Mouse (Mus musculus) gastrocnemius, postnatal 36 days (tissue): ENCODE data around the gene Letm1. TPM values are rescaled to one million over a fixed set of nuclear protein-coding genes. Genes with fewer than 3 reads are reported as not detected.

Source experiments
- DNase-seq, 2 experiments: peaks; one replicate each; pipeline ENCODE4 v3.0.0; 2022
- intact Hi-C: fragments of 180-260 bp; cut with DNase I; formaldehyde crosslinking; loops from one replicate; pipeline ENCODE4 v1.15.1; 2025
- total RNA-seq, 2 experiments: library from RNA; stranded (reverse); gene quantifications; 2 replicates each; pipeline ENCODE4 v1.2.3; 2021

The Letm1 gene
- total RNA-seq, 2 experiments from 2014 or later, result 76.2 to 79.8 TPM

GRCm38 (mm10) chr5:33716467-33716866, 66.2 kb downstream of the Letm1 start:
- DNase-seq, result no peak
- intact Hi-C loops, result no loop called here

GRCm38 (mm10) chr5:33715182-33715581, 67.4 kb downstream of the Letm1 start:
- no peak for DNase-seq
- intact Hi-C loops, result no loop called here

- no peak for DNase-seq
- intact Hi-C loops, result no loop called here
These were observed 70.1 kb downstream of the Letm1 start for GRCm38 (mm10) chr5:33712550-33712949.

- DNase-seq, result no peak
- intact Hi-C loops, result no loop called here
These were observed 73.6 kb downstream of the Letm1 start for GRCm38 (mm10) chr5:33709037-33709436.

- no peak for DNase-seq
- intact Hi-C loops, result no loop called here
These were observed 75.5 kb downstream of the Letm1 start for GRCm38 (mm10) chr5:33707163-33707562.

GRCm38 (mm10) chr5:33706350-33706629, 76.3 kb downstream of the Letm1 start:
- DNase-seq, result no peak

GRCm38 (mm10) chr5:33705612-33706349, 76.8 kb downstream of the Letm1 start:
- intact Hi-C loops, result no loop called here
- no peak for DNase-seq

More at GRCm38 (mm10) chr5:33706350-33706629, 76.3 kb downstream of the Letm1 start:
- intact Hi-C loops, result no loop called here

- intact Hi-C loops, result no loop called here
- DNase-seq, result no peak
These were observed 77.5 kb downstream of the Letm1 start for GRCm38 (mm10) chr5:33704945-33705611.

GRCm38 (mm10) chr5:33703999-33704398, 78.6 kb downstream of the Letm1 start:
- DNase-seq, result no peak
- intact Hi-C loops, result no loop called here

GRCm38 (mm10) chr5:33701832-33702231, 80.8 kb downstream of the Letm1 start:
- DNase-seq, result no peak
- intact Hi-C loops, result no loop called here

GRCm38 (mm10) chr5:33700010-33700409, 82.6 kb downstream of the Letm1 start:
- DNase-seq, result no peak
- intact Hi-C loops, result no loop called here

- intact Hi-C loops, result no loop called here
- no peak for DNase-seq
These were observed 83.9 kb downstream of the Letm1 start for GRCm38 (mm10) chr5:33698669-33699068.

GRCm38 (mm10) chr5:33697947-33698512, 84.6 kb downstream of the Letm1 start:
- no peak for DNase-seq
- intact Hi-C loops, result no loop called here

GRCm38 (mm10) chr5:33697534-33697933, 85.1 kb downstream of the Letm1 start:
- intact Hi-C loops, result no loop called here
- DNase-seq, result no peak

GRCm38 (mm10) chr5:33696430-33696829, 86.2 kb downstream of the Letm1 start:
- no peak for DNase-seq
- intact Hi-C loops, result no loop called here

GRCm38 (mm10) chr5:33695718-33696121, 86.9 kb downstream of the Letm1 start:
- intact Hi-C loops, result no loop called here

GRCm38 (mm10) chr5:33694848-33695717, 87.5 kb downstream of the Letm1 start:
- DNase-seq, result no peak
- intact Hi-C loops, result no loop called here

More at GRCm38 (mm10) chr5:33695718-33696121, 86.9 kb downstream of the Letm1 start:
- DNase-seq, result peak in 1 of 2 experiments; percentile 28

GRCm38 (mm10) chr5:33694461-33694847, 88.2 kb downstream of the Letm1 start:
- intact Hi-C loops, result no loop called here
- no peak for DNase-seq

GRCm38 (mm10) chr5:33692393-33692792, 90.2 kb downstream of the Letm1 start:
- intact Hi-C loops, result no loop called here
- DNase-seq, result no peak

- no peak for DNase-seq
- intact Hi-C loops, result no loop called here
These were observed 92.6 kb downstream of the Letm1 start for GRCm38 (mm10) chr5:33689852-33690645.
